In genomic region chr7:4865579-4866493, GRCm38 (mm10) we compare ENCODE assay signal across 7 mouse cellular contexts. TPM values are rescaled to one million over a fixed set of nuclear protein-coding genes. Genes with fewer than 3 reads are reported as not detected.
A peak's percentile ranks its signal among the peaks of the same experiment; 100 is the strongest.
DNase-seq lines count a peak whose midpoint lies in the region; ATAC-seq lines count a peak whose summit lies in the region.

No protein-coding gene starts in this region.

- H3K9me3 ChIP-seq in embryonic facial prominence, embryonic 12.5 days: no peaks in the 10 kb centered on the region
- no peaks in the 10 kb centered on the region for H3K9me3 ChIP-seq in limb, embryonic 11.5 days (ENCODE audit: control insufficient read depth, low read length)
- H3K9me3 ChIP-seq in midbrain, embryonic 14.5 days (ENCODE audit: control insufficient read depth, low read length): no peaks in the 10 kb centered on the region

- H3K27ac ChIP-seq in embryonic facial prominence, embryonic 12.5 days: peak overlapping the region; percentile 17; the same call in 1 of the 2 replicates
- no peak overlapping the region for H3K27ac ChIP-seq in limb, embryonic 11.5 days (replicated peaks; ENCODE audit: low read depth, low read length)
- H3K27ac ChIP-seq in midbrain, embryonic 14.5 days (replicated peaks; ENCODE audit: low read depth, low read length): peak overlapping the region; percentile 74

- DNase-seq in adrenal gland, postnatal 25 days: peak; percentile 92
- DNase-seq in heart, adult 11 months: peak; percentile 100
- DNase-seq in kidney, adult 18-20 months: peak; percentile 97
- DNase-seq in limb, embryonic 11.5 days (ENCODE audit: low spot score): peak; percentile 95
- peak; percentile 97 for DNase-seq in midbrain, embryonic 14.5 days
- DNase-seq in spleen, adult 18-20 months: peak; percentile 88 to 90

- H3K36me3 ChIP-seq in embryonic facial prominence, embryonic 12.5 days: no peaks in the 10 kb centered on the region
- H3K36me3 ChIP-seq in limb, embryonic 11.5 days (ENCODE audit: control insufficient read depth, insufficient read depth, low read length): no peaks in the 10 kb centered on the region
- no peaks in the 10 kb centered on the region for H3K36me3 ChIP-seq in midbrain, embryonic 14.5 days (ENCODE audit: control insufficient read depth, insufficient read depth, low read length)

- H3K4me1 ChIP-seq in embryonic facial prominence, embryonic 12.5 days: 0 out of 2 replicates have a peak, but pooled peaks cover 4% of the 10 kb centered on the region
- H3K4me1 ChIP-seq in limb, embryonic 11.5 days (ENCODE audit: control insufficient read depth, insufficient read depth, low read length): peaks cover 4% of the 10 kb centered on the region; the same call in 1 of the 2 replicates
- H3K4me1 ChIP-seq in midbrain, embryonic 14.5 days (ENCODE audit: control insufficient read depth, insufficient read depth, low read length): no peaks in the 10 kb centered on the region; the same call in 1 of the 2 replicates

- peak; percentile 100 for ATAC-seq in embryonic facial prominence, embryonic 12.5 days (ENCODE audit: insufficient number of reproducible peaks, insufficient read depth, low FRiP score, low TSS enrichment)
- ATAC-seq in limb, embryonic 11.5 days (ENCODE audit: insufficient number of reproducible peaks, low FRiP score, low TSS enrichment, low read depth): peak; percentile 100
- ATAC-seq in midbrain, embryonic 14.5 days (ENCODE audit: low FRiP score, low TSS enrichment): peak; percentile 100

- no peaks in the 10 kb centered on the region for H3K27me3 ChIP-seq in embryonic facial prominence, embryonic 12.5 days
- no peaks in the 10 kb centered on the region for H3K27me3 ChIP-seq in limb, embryonic 11.5 days (ENCODE audit: control insufficient read depth, insufficient read depth, low read length)
- no peaks in the 10 kb centered on the region for H3K27me3 ChIP-seq in midbrain, embryonic 14.5 days (ENCODE audit: control insufficient read depth, insufficient read depth, low read length)

- 6% methylated on average over 40 of the region's 40 CpGs for WGBS in embryonic facial prominence, embryonic 12.5 days
- WGBS in limb, embryonic 11.5 days: 3% methylated on average over 40 of the region's 40 CpGs
- WGBS in midbrain, embryonic 14.5 days: 4% methylated on average over 40 of the region's 40 CpGs

- peak overlapping the region; percentile 45 for H3K9ac ChIP-seq in embryonic facial prominence, embryonic 12.5 days
- peak overlapping the region; percentile 58 for H3K9ac ChIP-seq in limb, embryonic 11.5 days (ENCODE audit: low read length)
- peak overlapping the region; percentile 62 for H3K9ac ChIP-seq in midbrain, embryonic 14.5 days (replicated peaks; ENCODE audit: low read length)

- peak overlapping the region; percentile 55 for H3K4me2 ChIP-seq in embryonic facial prominence, embryonic 12.5 days (replicated peaks)
- peak overlapping the region; percentile 51 for H3K4me2 ChIP-seq in limb, embryonic 11.5 days (ENCODE audit: low read depth, severe bottlenecking)
- H3K4me2 ChIP-seq in midbrain, embryonic 14.5 days (ENCODE audit: low read length): peak overlapping the region; percentile 69

- peak overlapping the region; percentile 49 for H3K4me3 ChIP-seq in embryonic facial prominence, embryonic 12.5 days
- H3K4me3 ChIP-seq in limb, embryonic 11.5 days (ENCODE audit: low read depth, low read length): peak overlapping the region; percentile 48
- peak overlapping the region; percentile 47 for H3K4me3 ChIP-seq in midbrain, embryonic 14.5 days (replicated peaks; ENCODE audit: low read depth, low read length)

RNA-seq across cellular contexts. Expression of gene Isoc2b, which starts 4.2 kb away (rescaled TPM):
- total RNA-seq in adrenal gland, postnatal 25 days (2021): 24.0 and 30.5 TPM in 2 replicates
- 4.1 and 4.4 TPM in 2 replicates for polyA plus RNA-seq in embryonic facial prominence, embryonic 12.5 days (2016; fragmentation: Nextera tagmentation; extraction: Ambion mirVana)
- polyA plus RNA-seq in limb, embryonic 11.5 days (2014; fragmentation: Nextera tagmentation; extraction: Ambion mirVana): 2.8 and 3.5 TPM in 2 replicates
- 3.5 and 6.6 TPM in 2 replicates for polyA plus RNA-seq in midbrain, embryonic 14.5 days (2014; fragmentation: Nextera tagmentation; extraction: Ambion mirVana)

RNA-seq across cellular contexts. Expression of gene Isoc2a, which starts 11.1 kb away (rescaled TPM):
- total RNA-seq in adrenal gland, postnatal 25 days (2021): 42.1 and 48.2 TPM in 2 replicates
- polyA plus RNA-seq in embryonic facial prominence, embryonic 12.5 days (2016; fragmentation: Nextera tagmentation; extraction: Ambion mirVana): 0.74 and 0.93 TPM in 2 replicates
- 0.63 and 0.84 TPM in 2 replicates for polyA plus RNA-seq in limb, embryonic 11.5 days (2014; fragmentation: Nextera tagmentation; extraction: Ambion mirVana)
- polyA plus RNA-seq in midbrain, embryonic 14.5 days (2014; fragmentation: Nextera tagmentation; extraction: Ambion mirVana): 0.43 and 0.54 TPM in 2 replicates

RNA-seq across cellular contexts. Expression of gene Shisa7, which starts 21.3 kb away (rescaled TPM):
- 2.0 and 2.2 TPM in 2 replicates for total RNA-seq in adrenal gland, postnatal 25 days (2021)
- polyA plus RNA-seq in embryonic facial prominence, embryonic 12.5 days (2016; fragmentation: Nextera tagmentation; extraction: Ambion mirVana): 0.48 and 0.52 TPM in 2 replicates
- polyA plus RNA-seq in limb, embryonic 11.5 days (2014; fragmentation: Nextera tagmentation; extraction: Ambion mirVana): 0.20 and 0.44 TPM in 2 replicates
- 14.0 and 19.4 TPM in 2 replicates for polyA plus RNA-seq in midbrain, embryonic 14.5 days (2014; fragmentation: Nextera tagmentation; extraction: Ambion mirVana)

RNA-seq across cellular contexts. Expression of gene Gm36210, which starts 40.5 kb away (rescaled TPM):
- total RNA-seq in adrenal gland, postnatal 25 days (2021): not detected in 2 replicates
- polyA plus RNA-seq in embryonic facial prominence, embryonic 12.5 days (2016; fragmentation: Nextera tagmentation; extraction: Ambion mirVana): not detected in 2 replicates
- not detected in 2 replicates for polyA plus RNA-seq in limb, embryonic 11.5 days (2014; fragmentation: Nextera tagmentation; extraction: Ambion mirVana)
- polyA plus RNA-seq in midbrain, embryonic 14.5 days (2014; fragmentation: Nextera tagmentation; extraction: Ambion mirVana): 0.55 TPM in 1 of 2 replicates, not detected in the other

RNA-seq across cellular contexts. Expression of gene Zfp628, which starts 49.2 kb away (rescaled TPM):
- total RNA-seq in adrenal gland, postnatal 25 days (2021): 16.4 and 19.0 TPM in 2 replicates
- polyA plus RNA-seq in embryonic facial prominence, embryonic 12.5 days (2016; fragmentation: Nextera tagmentation; extraction: Ambion mirVana): 4.0 and 4.3 TPM in 2 replicates
- polyA plus RNA-seq in limb, embryonic 11.5 days (2014; fragmentation: Nextera tagmentation; extraction: Ambion mirVana): 3.8 and 4.2 TPM in 2 replicates
- 4.6 and 5.1 TPM in 2 replicates for polyA plus RNA-seq in midbrain, embryonic 14.5 days (2014; fragmentation: Nextera tagmentation; extraction: Ambion mirVana)
